Mouse (Mus musculus) left cerebral cortex, postnatal 4 days (tissue): ENCODE measurements around the gene Nfya. TPM values are rescaled to one million over a fixed set of nuclear protein-coding genes. Genes with fewer than 3 reads are reported as not detected.

Source experiments
- DNase-seq: peaks from one replicate; pipeline ENCODE4 v3.0.0-alpha.2; 2022
- intact Hi-C: fragments of 180-260 bp; cut with DNase I; formaldehyde crosslinking; loops from one replicate; pipeline ENCODE4 v1.15.1; 2025
- total RNA-seq, 2 experiments: library from RNA; stranded (reverse); gene quantifications; 2 replicates each; pipeline ENCODE4 v1.2.3; 2021

Nfya gene
- total RNA-seq, 2 experiments from 2014 or later: 60.9 to 70.9 TPM

DNA sequence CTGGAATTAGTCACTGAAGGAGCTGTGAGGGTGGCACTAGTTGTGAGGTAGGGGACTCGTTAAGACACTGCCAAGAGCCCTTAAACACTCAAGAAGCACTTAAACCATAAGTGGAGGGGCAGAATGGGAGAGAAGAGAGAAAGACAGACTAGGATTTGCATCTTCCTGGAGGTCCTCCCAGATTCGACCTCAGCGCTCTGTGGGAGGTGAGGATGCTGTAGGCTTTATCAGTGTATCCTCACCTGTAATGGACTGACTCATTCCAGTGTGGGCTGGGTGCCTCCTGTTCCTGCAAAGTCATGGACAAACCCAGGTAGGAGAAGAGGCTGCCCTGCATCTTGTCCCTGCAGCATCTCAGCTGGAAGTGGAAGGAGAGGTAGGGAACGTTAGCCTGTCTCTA, 62.9 kb downstream of the Nfya start:
- intact Hi-C loops: no loop called here
- no peak for DNase-seq

DNA sequence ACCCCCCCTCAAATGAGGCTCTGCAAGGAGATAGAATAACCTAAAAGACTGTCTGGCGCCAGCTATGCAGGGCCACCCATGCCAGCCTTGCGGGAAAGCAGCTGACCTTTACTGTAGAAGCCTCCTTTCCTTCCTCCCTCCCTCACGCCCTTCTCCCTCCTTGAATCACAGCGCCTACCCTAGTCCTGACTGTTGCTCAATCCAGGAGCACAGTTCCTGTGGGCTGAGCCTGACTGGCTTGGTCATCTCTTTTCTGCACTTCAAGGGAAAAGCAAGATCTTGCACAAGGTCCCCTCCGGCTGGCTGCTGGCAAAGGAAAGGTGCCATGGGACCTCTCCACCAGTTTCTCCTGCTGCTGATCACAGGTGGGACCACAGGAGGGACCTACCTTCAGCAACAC, 63.5 kb downstream of the Nfya start, which contains the start of gene Trem2:
TSS of gene Trem2 (plus strand) at position 171 of the 400 bp plus-strand sequence.
- no peak for DNase-seq
- intact Hi-C loops: no loop called here

DNA sequence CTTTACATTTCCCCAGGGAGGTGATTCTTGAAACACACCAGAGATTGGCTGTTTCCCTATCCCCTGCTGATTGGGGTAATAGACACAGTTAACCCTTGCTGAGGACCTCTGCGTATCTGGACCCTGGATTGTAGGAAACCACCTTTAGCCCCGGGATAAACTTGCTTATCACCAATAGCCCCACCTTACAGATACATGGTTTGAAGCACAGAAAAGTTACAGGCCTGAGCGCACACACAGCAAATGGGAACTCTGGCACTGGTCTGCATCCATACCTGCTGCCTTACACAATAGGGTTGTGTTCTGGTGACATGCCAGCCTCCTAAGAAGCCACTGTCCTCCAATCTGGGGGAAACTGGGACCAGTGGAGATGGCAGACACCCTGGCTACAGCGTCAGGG, 63.9 kb downstream of the Nfya start:
- intact Hi-C loops: no loop called here
- DNase-seq: no peak

DNA sequence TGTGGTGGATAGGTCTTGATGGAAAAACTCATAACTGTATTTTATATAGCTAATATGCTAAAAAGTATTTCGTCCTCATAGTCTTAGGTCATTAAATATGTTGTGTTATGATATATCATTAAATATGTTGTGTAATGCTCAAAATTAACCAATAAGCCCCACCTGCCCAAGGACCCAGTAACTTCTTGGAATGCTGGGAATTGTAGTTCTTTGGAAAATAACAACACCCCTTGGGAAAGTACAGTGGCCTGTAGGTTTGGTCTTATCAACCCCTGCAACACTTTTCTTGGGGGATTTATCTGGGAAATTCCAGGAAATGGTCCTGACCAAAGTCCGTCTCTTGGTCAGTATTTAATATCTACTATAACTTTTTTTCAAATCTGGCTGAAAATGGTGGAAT, 66.6 kb downstream of the Nfya start:
- intact Hi-C loops: no loop called here
- DNase-seq: no peak

DNA sequence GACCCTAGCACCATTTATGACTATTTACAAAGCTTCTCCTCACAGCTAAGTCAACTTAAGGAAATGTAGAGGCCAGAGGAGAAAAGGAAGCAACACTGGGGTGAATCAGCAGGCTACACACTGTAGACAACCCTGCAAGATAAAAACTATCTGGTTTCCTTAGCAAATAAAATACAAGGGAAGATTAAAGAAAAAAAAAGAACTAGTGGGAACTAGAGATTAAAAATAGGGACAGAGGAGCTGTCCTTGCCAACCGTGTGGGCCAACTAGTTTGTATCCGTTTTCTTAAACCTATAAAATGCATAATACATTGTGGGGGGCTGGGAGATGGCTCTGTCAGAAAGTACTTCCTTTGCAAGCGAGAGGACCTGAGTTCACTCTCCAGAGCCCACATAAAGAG, 67.8 kb downstream of the Nfya start:
- intact Hi-C loops: no loop called here
- no peak for DNase-seq

DNA sequence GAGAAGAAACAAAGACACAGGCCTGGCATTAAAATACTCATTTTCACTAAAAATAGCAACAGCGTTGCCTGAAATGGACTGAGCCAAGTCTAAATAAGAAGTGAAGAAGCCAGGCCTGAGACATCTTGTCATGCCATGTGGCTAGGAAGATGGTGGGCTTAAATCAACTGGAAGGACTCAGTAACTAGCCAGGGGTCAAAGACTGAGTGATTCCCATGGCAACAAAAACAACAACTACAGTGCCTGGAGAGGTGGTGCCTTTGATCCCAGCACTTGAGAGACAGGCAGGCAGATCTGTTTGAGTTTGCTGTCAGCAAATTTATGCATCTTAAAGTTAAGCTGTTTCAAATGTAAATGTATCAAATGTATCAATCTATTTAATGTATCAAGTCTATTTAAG, 69.4 kb downstream of the Nfya start:
- intact Hi-C loops: no loop called here
- DNase-seq: no peak

Other genes with a start within 250 kb of the Nfya start
- not detected for gene A530064D06Rik, start 242.6 kb downstream of the Nfya start, total RNA-seq
- not detected for gene Trem1, start 177.1 kb downstream of the Nfya start, total RNA-seq
- under 1 TPM; 0.36 to 0.66 TPM for gene Trem3, start 162.1 kb downstream of the Nfya start, total RNA-seq
- gene Treml4, start 145.6 kb downstream of the Nfya start, total RNA-seq: under 1 TPM; 0.50 to 0.81 TPM
- gene Treml2, start 110.4 kb downstream of the Nfya start, total RNA-seq: under 1 TPM; 0.14 to 0.28 TPM
- gene B430306N03Rik, start 93.8 kb downstream of the Nfya start, total RNA-seq: under 1 TPM in 1 of 2 experiments, not detected in 1; 0.12 TPM
- gene Trem2, start 63.5 kb downstream of the Nfya start, total RNA-seq: 1 to 10 TPM; 2.7 to 3.2 TPM
- gene Treml1, start 50.0 kb downstream of the Nfya start, total RNA-seq: not detected
- gene Oard1, start 108 bp upstream of the Nfya start, total RNA-seq: 10 to 100 TPM; 10.3 to 11.9 TPM
- under 1 TPM in 1 of 2 experiments, not detected in 1; 0.58 TPM for gene Apobec2, start 23.0 kb upstream of the Nfya start, total RNA-seq
- gene Tspo2, start 41.6 kb upstream of the Nfya start, total RNA-seq: under 1 TPM in 1 of 2 experiments, not detected in 1; 0.10 TPM
- under 1 TPM; 0.20 to 0.22 TPM for gene Unc5cl, start 45.0 kb upstream of the Nfya start, total RNA-seq